Mouse (Mus musculus) lung, embryonic 16.5 days (tissue): ENCODE data around the gene Cep135. TPM values are rescaled to one million over a fixed set of nuclear protein-coding genes. Genes with fewer than 3 reads are reported as not detected.

Experiments used
- ATAC-seq: fragments of 200-750 bp; cut with Nextera tagmentation; 2 replicates; pipeline ENCODE4 v1.8.0; 2017; ENCODE audit warnings: low read depth, mild to moderate bottlenecking, moderate library complexity
- H3K27ac ChIP-seq: fragments of 300-500 bp; sonication (generic); 2 replicates; pipeline ENCODE4 v1.5.1; 2014; ENCODE audit warnings: mild to moderate bottlenecking, control low read depth, low read length
- H3K27me3 ChIP-seq: fragments of 300-500 bp; sonication (generic); 2 replicates; pipeline ENCODE4 v1.6.1; 2014; ENCODE audit warnings: low read depth, low read length, mixed read lengths; ENCODE audit not compliant: control insufficient read depth, insufficient read depth
- H3K36me3 ChIP-seq: fragments of 300-500 bp; sonication (generic); 2 replicates; pipeline ENCODE4 v1.6.1; 2014; ENCODE audit warnings: low read length; ENCODE audit not compliant: control insufficient read depth, insufficient read depth
- H3K4me1 ChIP-seq: fragments of 300-500 bp; sonication (generic); replicated peaks from 2 replicates; pipeline ENCODE4 v1.6.1; 2014; ENCODE audit warnings: low read length, mixed read lengths; ENCODE audit not compliant: control insufficient read depth, insufficient read depth
- H3K4me2 ChIP-seq: fragments of 300-500 bp; sonication (generic); 2 replicates; pipeline ENCODE4 v1.6.1; 2014; ENCODE audit warnings: low read depth, low read length, control low read depth
- H3K4me3 ChIP-seq: fragments of 300-500 bp; sonication (generic); 2 replicates; pipeline ENCODE4 v1.5.1; 2014; ENCODE audit warnings: mild to moderate bottlenecking, low read length, control low read depth
- H3K9ac ChIP-seq: fragments of 300-500 bp; sonication (generic); 2 replicates; pipeline ENCODE4 v1.6.1; 2014; ENCODE audit warnings: low read length, control low read depth
- H3K9me3 ChIP-seq: fragments of 300-500 bp; sonication (generic); 2 replicates; pipeline ENCODE4 v1.6.1; 2016; ENCODE audit warnings: low read length; ENCODE audit not compliant: control insufficient read depth
- WGBS: fragments of 180-500 bp; shearing (Covaris S2); extraction: QIAGEN DNeasy Blood & Tissue Kit; methylation state at CpG from one replicate; pipeline ENCODE4 v1.1.7; 2014; 5-methylcytosine and 5-hydroxymethylcytosine counted together
- polyA plus RNA-seq: library from polyadenylated mRNA; unstranded; fragments of >200 nt; fragmentation: Nextera tagmentation; extraction: Ambion mirVana; gene quantifications from 2 replicates; pipeline ENCODE4 v1.2.1, GENCODE M21; 2015

Cep135 gene
- polyA plus RNA-seq, 1 experiment from 2014 or later = 8.0 TPM

- Histone ChIP-seq H3K27ac (peak overlapping the region; percentile 96), H3K36me3 (peaks cover 13% of the 10 kb centered on the region), H3K9me3 (no peaks in the 10 kb centered on the region), H3K4me2 (peak overlapping the region; percentile 71), H3K9ac (peak overlapping the region; percentile 93), H3K4me3 (peak overlapping the region; percentile 94), H3K4me1 (peaks cover 5% of the 10 kb centered on the region; the same call in 1 of the 2 replicates), H3K27me3 (no peaks in the 10 kb centered on the region)
- 5% methylated on average over 7 of the region's 7 CpGs for WGBS
- ATAC-seq = no peak; the same call in 1 of the 2 replicates
Observed at GRCm38 (mm10) chr5:76589311-76589710, 813 bp downstream of the Cep135 start.

- H3K9me3 ChIP-seq = no peaks in the 10 kb centered on the region
- H3K4me1 ChIP-seq = peaks cover 5% of the 10 kb centered on the region; the same call in 1 of the 2 replicates
- no peaks in the 10 kb centered on the region for H3K27me3 ChIP-seq
- no peak overlapping the region for H3K9ac ChIP-seq
- WGBS = 70% methylated on average over 2 of the region's 2 CpGs
- peaks cover 16% of the 10 kb centered on the region for H3K36me3 ChIP-seq
- ATAC-seq = no peak
- H3K4me3 ChIP-seq = no peak overlapping the region
- no peak overlapping the region for H3K27ac ChIP-seq
- no peak overlapping the region for H3K4me2 ChIP-seq
Observed at GRCm38 (mm10) chr5:76590009-76590408, 1.5 kb downstream of the Cep135 start.

GRCm38 (mm10) chr5:76591885-76592284 is 3.4 kb downstream of the Cep135 start:
- peaks cover 31% of the 10 kb centered on the region for H3K36me3 ChIP-seq
- WGBS = 61% methylated on average over 9 of the region's 9 CpGs
- no peaks in the 10 kb centered on the region for H3K27me3 ChIP-seq
- H3K27ac ChIP-seq = no peak overlapping the region
- H3K9me3 ChIP-seq = no peaks in the 10 kb centered on the region
- no peak for ATAC-seq
- H3K4me1 ChIP-seq = peaks cover 5% of the 10 kb centered on the region; the same call in 1 of the 2 replicates
- no peak overlapping the region for H3K9ac ChIP-seq
- H3K4me2 ChIP-seq = no peak overlapping the region
- H3K4me3 ChIP-seq = no peak overlapping the region

GRCm38 (mm10) chr5:76609702-76610370 is 21.3 kb downstream of the Cep135 start:
- H3K27me3 ChIP-seq = no peaks in the 10 kb centered on the region
- ATAC-seq = no peak
- H3K27ac ChIP-seq = no peak overlapping the region
- no peaks in the 10 kb centered on the region for H3K4me1 ChIP-seq
- no peak overlapping the region for H3K9ac ChIP-seq
- WGBS = 89% methylated on average over 8 of the region's 8 CpGs
- H3K4me2 ChIP-seq = no peak overlapping the region
- H3K9me3 ChIP-seq = no peaks in the 10 kb centered on the region
- no peak overlapping the region for H3K4me3 ChIP-seq
- H3K36me3 ChIP-seq = peaks cover 45% of the 10 kb centered on the region

- Histone ChIP-seq H3K9ac (no peak overlapping the region), H3K9me3 (no peaks in the 10 kb centered on the region), H3K4me1 (no peaks in the 10 kb centered on the region), H3K27ac (no peak overlapping the region), H3K4me3 (no peak overlapping the region), H3K4me2 (no peak overlapping the region), H3K27me3 (no peaks in the 10 kb centered on the region), H3K36me3 (peaks cover 45% of the 10 kb centered on the region)
- ATAC-seq = no peak
- 87% methylated on average over 6 of the region's 6 CpGs for WGBS
Observed at GRCm38 (mm10) chr5:76612867-76613499, 24.5 kb downstream of the Cep135 start.

- Histone ChIP-seq H3K4me1 (no peaks in the 10 kb centered on the region), H3K4me3 (no peak overlapping the region), H3K27ac (no peak overlapping the region), H3K4me2 (no peak overlapping the region), H3K9ac (no peak overlapping the region), H3K36me3 (peaks cover 47% of the 10 kb centered on the region), H3K9me3 (no peaks in the 10 kb centered on the region), H3K27me3 (no peaks in the 10 kb centered on the region)
- no peak for ATAC-seq
- 91% methylated on average over 8 of the region's 8 CpGs for WGBS
Observed at GRCm38 (mm10) chr5:76615276-76615675, 26.8 kb downstream of the Cep135 start.

GRCm38 (mm10) chr5:76616196-76616747 is 27.8 kb downstream of the Cep135 start:
- no peak for ATAC-seq
- no peak overlapping the region for H3K9ac ChIP-seq
- no peak overlapping the region for H3K27ac ChIP-seq
- peaks cover 48% of the 10 kb centered on the region for H3K36me3 ChIP-seq
- H3K4me3 ChIP-seq = no peak overlapping the region
- no peaks in the 10 kb centered on the region for H3K4me1 ChIP-seq
- H3K9me3 ChIP-seq = no peaks in the 10 kb centered on the region
- no peak overlapping the region for H3K4me2 ChIP-seq
- 88% methylated on average over 2 of the region's 2 CpGs for WGBS
- no peaks in the 10 kb centered on the region for H3K27me3 ChIP-seq

- no peak for ATAC-seq
- H3K27me3 ChIP-seq = no peaks in the 10 kb centered on the region
- H3K4me1 ChIP-seq = no peaks in the 10 kb centered on the region
- 79% methylated on average over 7 of the region's 7 CpGs for WGBS
- H3K27ac ChIP-seq = no peak overlapping the region
- no peak overlapping the region for H3K9ac ChIP-seq
- peaks cover 48% of the 10 kb centered on the region for H3K36me3 ChIP-seq
- no peak overlapping the region for H3K4me2 ChIP-seq
- H3K9me3 ChIP-seq = no peaks in the 10 kb centered on the region
- no peak overlapping the region for H3K4me3 ChIP-seq
Observed at GRCm38 (mm10) chr5:76618750-76619149, 30.3 kb downstream of the Cep135 start.

GRCm38 (mm10) chr5:76623759-76624158 is 35.3 kb downstream of the Cep135 start:
- Histone ChIP-seq H3K4me2 (no peak overlapping the region), H3K27me3 (no peaks in the 10 kb centered on the region), H3K9ac (no peak overlapping the region), H3K36me3 (peaks cover 23% of the 10 kb centered on the region), H3K4me1 (no peaks in the 10 kb centered on the region), H3K27ac (no peak overlapping the region), H3K9me3 (no peaks in the 10 kb centered on the region), H3K4me3 (no peak overlapping the region)
- 95% methylated on average over 9 of the region's 9 CpGs for WGBS
- no peak for ATAC-seq
